Mouse (Mus musculus) frontal cortex, postnatal 36 days (tissue): ENCODE measurements around the gene Grcc10.

Source experiments
- DNase-seq, 2 experiments: peaks; one replicate each; pipeline ENCODE4 v3.0.0; 2022; ENCODE audit warnings: low spot score in 2 of 2

Grcc10 gene

DNA sequence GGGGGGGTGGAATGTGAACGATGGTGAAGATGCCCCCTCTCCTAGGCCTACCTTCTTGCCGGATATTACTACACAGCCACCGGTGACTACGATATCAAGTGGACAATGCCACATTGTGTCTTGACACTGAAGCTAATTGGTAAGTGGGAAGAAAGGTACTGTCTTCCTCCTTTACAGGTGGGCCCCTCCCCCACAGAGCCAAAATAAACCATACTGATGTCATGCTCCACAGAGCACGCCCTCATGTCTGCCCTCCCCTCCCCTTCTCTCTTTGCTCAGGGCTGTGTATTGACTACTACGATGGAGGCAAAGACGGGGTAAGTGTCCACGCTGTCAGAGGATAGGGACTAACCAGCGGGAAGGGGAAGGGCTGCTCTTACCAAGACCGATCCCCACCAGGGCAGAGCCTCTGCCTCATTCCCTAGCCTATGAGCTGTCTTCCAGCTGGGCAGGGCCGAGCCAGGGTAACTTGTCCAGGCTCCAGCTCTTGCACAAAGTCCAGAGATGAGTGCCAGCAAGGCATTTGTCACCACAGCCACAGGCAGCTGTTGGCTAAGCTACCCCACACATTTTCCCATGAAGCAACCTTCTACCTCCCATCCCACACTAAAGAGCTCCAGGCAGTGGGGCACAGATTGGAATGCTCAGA, 41.1 kb downstream of the Grcc10 start:
- peak in 1 of 2 experiments; percentile 63 for DNase-seq

DNA sequence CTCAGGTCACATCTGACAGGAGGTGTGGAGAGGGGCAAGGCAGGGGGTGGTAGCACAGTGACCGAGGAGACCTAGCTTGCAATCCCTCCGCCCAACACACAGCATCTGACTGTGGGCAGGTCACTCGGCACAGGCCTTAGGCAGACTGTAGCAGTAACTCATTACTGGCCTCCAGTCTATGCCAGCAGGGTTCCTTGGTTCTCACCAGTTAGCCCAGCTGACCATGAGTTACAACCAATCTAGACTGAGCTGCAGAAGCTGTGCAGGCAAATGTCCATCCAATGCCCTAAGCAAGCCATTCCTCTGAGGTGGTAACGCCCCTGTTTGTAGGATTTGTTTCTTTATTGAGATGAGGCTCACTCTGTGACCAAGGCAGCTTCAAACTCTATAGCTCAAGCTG, 41.8 kb downstream of the Grcc10 start:
- no peak for DNase-seq

DNA sequence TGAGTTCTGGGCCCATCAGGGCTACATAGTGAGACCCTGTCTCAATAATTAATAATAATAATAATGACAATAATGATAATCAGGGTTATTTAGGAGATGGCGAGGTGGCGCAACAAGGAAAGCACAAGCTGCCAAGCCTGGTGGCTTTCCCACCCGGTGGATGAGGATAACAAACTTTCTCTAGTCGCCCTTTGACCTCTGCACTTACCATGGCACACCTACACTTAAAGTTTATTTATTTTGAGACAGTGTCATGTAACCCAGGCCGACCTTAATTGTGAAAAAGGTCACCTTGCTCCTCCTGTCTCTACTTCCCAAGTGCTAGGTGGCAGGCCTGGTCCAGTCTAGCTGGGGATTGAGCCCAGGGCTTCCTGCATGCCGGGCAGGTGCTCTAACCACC, 42.4 kb downstream of the Grcc10 start:
- no peak for DNase-seq

DNA sequence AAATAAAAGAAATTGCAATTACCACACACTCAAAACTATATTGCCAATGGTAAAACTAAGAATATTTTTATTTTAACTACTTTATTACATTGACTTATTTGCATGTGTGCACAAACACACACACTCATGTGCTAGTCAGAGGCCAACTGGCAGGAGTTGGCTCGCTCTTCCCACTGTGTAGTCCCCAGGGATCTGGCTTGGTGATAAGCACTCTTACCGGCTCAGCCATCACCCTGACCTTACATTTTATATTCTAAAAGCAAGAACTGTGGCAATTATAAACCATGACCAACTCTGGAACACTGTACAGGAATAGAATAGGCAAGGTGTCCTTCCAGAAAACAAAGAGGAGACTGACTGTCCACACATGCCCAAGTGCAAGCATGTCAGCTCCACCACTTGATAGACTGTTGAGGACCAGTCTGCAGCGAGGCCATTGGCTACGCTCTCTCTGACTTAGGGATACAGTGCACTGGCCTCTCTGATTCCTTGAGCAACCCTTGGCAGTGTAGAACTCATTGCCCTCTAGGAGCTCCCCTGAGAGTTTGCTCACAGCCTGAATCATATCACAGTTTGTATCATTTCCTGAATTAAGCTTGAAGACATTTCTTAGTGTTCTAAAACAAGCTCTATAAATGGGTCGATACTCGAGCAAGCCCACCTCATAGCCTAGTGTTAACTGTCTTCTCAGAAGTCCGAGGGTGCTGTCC, 44.6 kb downstream of the Grcc10 start:
- no peak for DNase-seq

DNA sequence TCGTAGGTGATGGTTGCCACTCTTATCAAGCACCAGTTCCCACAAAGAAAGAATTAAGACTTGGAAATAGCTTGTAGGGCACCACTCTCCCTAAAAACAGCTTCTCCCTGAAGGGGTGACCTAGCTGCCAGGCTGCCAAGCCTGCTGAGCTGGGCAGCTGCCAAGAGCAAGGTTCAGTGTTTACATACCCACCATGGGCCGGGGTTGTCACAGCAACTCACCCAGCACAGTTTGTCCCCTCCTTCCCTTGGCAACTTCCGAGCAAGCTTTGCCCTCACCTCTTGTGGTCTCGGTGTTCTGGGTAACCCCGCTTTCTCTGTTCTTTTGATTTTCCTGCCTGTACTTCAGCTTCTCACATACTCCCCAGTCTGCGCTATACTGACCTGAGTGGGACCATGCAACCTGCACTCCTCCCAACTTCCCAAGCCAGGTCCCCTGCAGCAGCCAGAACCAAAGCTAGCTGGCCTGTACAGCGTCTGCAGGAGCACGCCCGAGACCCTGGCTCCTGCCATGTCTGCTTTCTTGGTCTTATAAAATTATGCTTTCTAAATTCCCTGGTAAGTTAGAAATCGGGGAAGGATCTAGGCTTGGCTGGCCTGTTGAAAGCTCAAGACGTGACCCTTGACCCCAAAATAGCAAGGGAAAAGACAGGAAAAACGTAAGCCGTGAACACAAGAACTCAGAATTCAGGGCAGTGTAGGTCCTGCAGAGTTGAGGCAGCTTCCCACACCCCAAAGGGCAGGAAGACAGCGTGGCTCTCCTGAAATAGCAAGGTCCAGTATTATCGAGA, 46.8 kb downstream of the Grcc10 start:
- DNase-seq, result peak; percentile 39 to 55

DNA sequence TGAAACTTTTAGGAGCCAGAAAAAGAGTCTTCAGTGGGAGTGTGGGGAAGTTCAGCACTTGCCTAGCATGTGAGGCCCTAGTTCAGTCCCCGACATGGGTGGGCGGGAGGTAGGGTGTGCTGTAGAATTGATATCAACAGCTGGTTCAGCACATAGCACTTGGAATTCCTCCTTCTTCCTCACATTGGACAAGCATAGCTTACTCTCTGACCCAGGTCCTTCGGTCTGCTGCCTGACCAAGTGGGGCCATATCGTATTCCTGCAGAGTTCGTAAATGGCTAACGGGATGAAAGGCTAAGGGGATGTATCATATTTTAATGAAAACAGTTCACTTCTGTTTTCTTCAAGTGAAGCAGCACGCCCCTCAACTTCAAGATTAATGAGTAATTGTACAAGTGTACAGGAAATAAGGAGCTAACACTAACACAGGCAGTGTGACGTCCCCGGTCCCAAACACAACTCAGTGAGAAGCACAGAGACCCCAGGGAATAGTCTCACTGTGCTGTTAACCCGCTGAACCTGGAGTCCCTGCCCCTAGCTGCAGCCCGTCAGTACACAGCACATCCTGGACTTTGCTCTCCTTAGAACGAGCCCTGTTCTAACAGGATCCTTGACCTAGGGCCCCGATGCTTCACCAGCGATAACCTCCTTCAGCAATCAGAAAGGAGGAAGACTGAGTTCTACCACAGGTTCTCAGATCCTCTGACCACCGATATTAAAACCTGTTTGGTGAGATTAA, 47.8 kb downstream of the Grcc10 start:
- DNase-seq, result no peak

DNA sequence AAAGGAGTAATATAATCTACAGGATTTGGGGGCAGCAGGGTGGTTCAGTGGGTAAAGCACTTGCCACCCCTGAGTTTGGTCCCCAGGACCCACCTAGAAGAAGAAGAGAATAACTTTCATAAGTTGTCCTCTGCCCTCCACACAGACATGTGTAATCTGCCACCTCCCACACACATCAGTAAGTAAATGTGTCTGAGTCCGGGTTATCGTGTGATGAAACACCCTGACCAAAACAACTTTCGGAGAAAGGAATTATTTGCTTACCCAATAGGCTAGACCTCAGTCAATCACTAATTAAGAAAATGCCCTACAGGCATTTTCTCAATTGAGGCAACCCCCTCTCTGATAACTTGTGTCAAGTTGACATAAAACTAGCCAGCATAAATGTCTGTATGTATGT, 50.7 kb downstream of the Grcc10 start:
- no peak for DNase-seq
